24 mouse cellular contexts compared by ENCODE assay signal in genomic region chr11:75546057-75546456, GRCm38 (mm10). TPM values are rescaled to one million over a fixed set of nuclear protein-coding genes. Genes with fewer than 3 reads are reported as not detected.
DNase-seq lines count a peak whose midpoint lies in the region; ATAC-seq and TF ChIP-seq lines count a peak whose summit lies in the region.
"Had no signal": no experiment of that assay in that cellular context is flagged by ENCODE, and none has a peak within 500 bp of the region (broad histone marks: within the 10 kb centered on the region; RNA-seq: fewer than 3 reads in every experiment).

No protein-coding gene starts in this region.

- H3K27ac ChIP-seq in hindbrain, embryonic 13.5 days: 0 out of 2 replicates have a peak overlapping the region, but pooled peaks have one; percentile 30
- H3K27ac ChIP-seq in hindbrain, embryonic 11.5 days (ENCODE audit: low read depth, low read length): no peak overlapping the region
- H3K27ac ChIP-seq in midbrain, embryonic 10.5 days (replicated peaks): peak overlapping the region; percentile 43; the same call in 1 of the 2 replicates
- no peak overlapping the region for H3K27ac ChIP-seq in midbrain, embryonic 14.5 days (replicated peaks; ENCODE audit: low read depth, low read length)
- peak overlapping the region; percentile 30; the same call in 1 of the 2 replicates for H3K27ac ChIP-seq in liver, embryonic 12.5 days
- 0 out of 2 replicates have a peak overlapping the region, but pooled peaks have one; percentile 40 for H3K27ac ChIP-seq in stomach, postnatal 0 days (replicated peaks)
- H3K27ac ChIP-seq: forebrain, embryonic 13.5 days; heart, embryonic 13.5 days; hindbrain, embryonic 12.5 days; kidney, embryonic 15.5 days; lung, embryonic 15.5 days; midbrain, embryonic 15.5 days; neural tube, embryonic 12.5 days had no signal

- no peaks in the 10 kb centered on the region for H3K27me3 ChIP-seq in hindbrain, embryonic 13.5 days
- H3K27me3 ChIP-seq in hindbrain, embryonic 11.5 days (ENCODE audit: control insufficient read depth, insufficient read depth, low read length): no peaks in the 10 kb centered on the region
- H3K27me3 ChIP-seq in midbrain, embryonic 10.5 days (ENCODE audit: low read depth, poor library complexity, severe bottlenecking): no peaks in the 10 kb centered on the region
- no peaks in the 10 kb centered on the region for H3K27me3 ChIP-seq in midbrain, embryonic 14.5 days (ENCODE audit: control insufficient read depth, insufficient read depth, low read length)
- H3K27me3 ChIP-seq in liver, embryonic 12.5 days (replicated peaks): no peaks in the 10 kb centered on the region
- no peaks in the 10 kb centered on the region for H3K27me3 ChIP-seq in stomach, postnatal 0 days (ENCODE audit: control insufficient read depth, insufficient read depth, low read length)
- H3K27me3 ChIP-seq: CH12.LX; forebrain, embryonic 13.5 days; heart, embryonic 13.5 days; hindbrain, embryonic 12.5 days; kidney, embryonic 15.5 days; lung, embryonic 15.5 days; midbrain, embryonic 15.5 days; neural tube, embryonic 12.5 days had no signal

- no peak overlapping the region for H3K4me2 ChIP-seq in hindbrain, embryonic 13.5 days
- H3K4me2 ChIP-seq in hindbrain, embryonic 11.5 days (replicated peaks; ENCODE audit: low read depth, low read length): no peak overlapping the region
- H3K4me2 ChIP-seq in midbrain, embryonic 14.5 days (ENCODE audit: low read length): no peak overlapping the region
- peak overlapping the region; percentile 57 for H3K4me2 ChIP-seq in liver, embryonic 12.5 days
- H3K4me2 ChIP-seq in stomach, postnatal 0 days (replicated peaks; ENCODE audit: low read depth): no peak overlapping the region
- H3K4me2 ChIP-seq: forebrain, embryonic 13.5 days; heart, embryonic 13.5 days; hindbrain, embryonic 12.5 days; kidney, embryonic 15.5 days; lung, embryonic 15.5 days; midbrain, embryonic 15.5 days; neural tube, embryonic 12.5 days had no signal

- no peak for TF ChIP-seq EP300 in stomach, postnatal 0 days (optimal IDR thresholded peaks at IDR 0.05)

- no peaks in the 10 kb centered on the region for H3K9me3 ChIP-seq in hindbrain, embryonic 13.5 days
- H3K9me3 ChIP-seq in hindbrain, embryonic 11.5 days (ENCODE audit: control insufficient read depth, low read length): no peaks in the 10 kb centered on the region
- H3K9me3 ChIP-seq in midbrain, embryonic 10.5 days (replicated peaks): no peaks in the 10 kb centered on the region
- no peaks in the 10 kb centered on the region for H3K9me3 ChIP-seq in midbrain, embryonic 14.5 days (ENCODE audit: control insufficient read depth, low read length)
- no peaks in the 10 kb centered on the region for H3K9me3 ChIP-seq in liver, embryonic 12.5 days (replicated peaks)
- no peaks in the 10 kb centered on the region for H3K9me3 ChIP-seq in stomach, postnatal 0 days (ENCODE audit: control insufficient read depth, low read length)
- H3K9me3 ChIP-seq: forebrain, embryonic 13.5 days; G1E; heart, embryonic 13.5 days; hindbrain, embryonic 12.5 days; kidney, embryonic 15.5 days; lung, embryonic 15.5 days; midbrain, embryonic 15.5 days; neural tube, embryonic 12.5 days had no signal

- no peak overlapping the region for H3K9ac ChIP-seq in hindbrain, embryonic 13.5 days
- H3K9ac ChIP-seq in hindbrain, embryonic 11.5 days (ENCODE audit: low read depth, low read length): no peak overlapping the region
- no peak overlapping the region for H3K9ac ChIP-seq in midbrain, embryonic 14.5 days (replicated peaks; ENCODE audit: low read length)
- H3K9ac ChIP-seq in liver, embryonic 12.5 days: peak overlapping the region; percentile 40
- no peak overlapping the region for H3K9ac ChIP-seq in stomach, postnatal 0 days (ENCODE audit: low read length)
- H3K9ac ChIP-seq: forebrain, embryonic 13.5 days; heart, embryonic 13.5 days; hindbrain, embryonic 12.5 days; kidney, embryonic 15.5 days; lung, embryonic 15.5 days; midbrain, embryonic 15.5 days; neural tube, embryonic 12.5 days had no signal

- 81% methylated on average over 4 of the region's 4 CpGs for WGBS in hindbrain, embryonic 13.5 days
- WGBS in hindbrain, embryonic 11.5 days: 86% methylated on average over 4 of the region's 4 CpGs
- 85% methylated on average over 4 of the region's 4 CpGs for WGBS in midbrain, embryonic 10.5 days
- 77% methylated on average over 4 of the region's 4 CpGs for WGBS in midbrain, embryonic 14.5 days
- 42% methylated on average over 4 of the region's 4 CpGs for whole genome bisulfite sequencing in liver, embryonic 12.5 days (ENCODE audit: insufficient replicate concordance)
- WGBS in stomach, postnatal 0 days: 52% methylated on average over 4 of the region's 4 CpGs

- no peak for DNase-seq in hindbrain, embryonic 11.5 days (ENCODE audit: low spot score)
- DNase-seq in midbrain, embryonic 10.5 days (ENCODE audit: low spot score): no peak
- DNase-seq in midbrain, embryonic 14.5 days: no peak
- DNase-seq in stomach, postnatal 0 days (ENCODE audit: low spot score): no peak
- no peak for DNase-seq in Muller cell, postnatal 12 days (ENCODE audit: inconsistent ontology term)
- DNase-seq: adrenal gland, adult 2 months; B cell, adult 2 months; cerebellum, adult 9-11 months; heart, postnatal 14 days; kidney, adult 11 months; kidney, postnatal 36 days; right cerebral cortex, postnatal 4 days; thymus, adult 2 months had no signal

- no peak overlapping the region for H3K4me3 ChIP-seq in hindbrain, embryonic 13.5 days
- H3K4me3 ChIP-seq in hindbrain, embryonic 11.5 days (ENCODE audit: low read depth, low read length): no peak overlapping the region
- no peak overlapping the region for H3K4me3 ChIP-seq in midbrain, embryonic 10.5 days
- no peak overlapping the region for H3K4me3 ChIP-seq in midbrain, embryonic 14.5 days (replicated peaks; ENCODE audit: low read depth, low read length)
- peak overlapping the region; percentile 4; the same call in 1 of the 2 replicates for H3K4me3 ChIP-seq in liver, embryonic 12.5 days
- no peak overlapping the region for H3K4me3 ChIP-seq in stomach, postnatal 0 days (ENCODE audit: low read depth, low read length)
- H3K4me3 ChIP-seq: forebrain, embryonic 13.5 days; heart, embryonic 13.5 days; hindbrain, embryonic 12.5 days; kidney, embryonic 15.5 days; lung, embryonic 15.5 days; midbrain, embryonic 15.5 days; neural tube, embryonic 12.5 days had no signal

- ATAC-seq in hindbrain, embryonic 13.5 days (ENCODE audit: low FRiP score): no peak
- no peak for ATAC-seq in hindbrain, embryonic 11.5 days (ENCODE audit: low FRiP score)
- ATAC-seq in midbrain, embryonic 14.5 days (ENCODE audit: low FRiP score, low TSS enrichment): no peak
- peak; percentile 81 for ATAC-seq in liver, embryonic 12.5 days
- ATAC-seq in stomach, postnatal 0 days (ENCODE audit: low FRiP score, low TSS enrichment): no peak
- ATAC-seq: forebrain, embryonic 13.5 days; midbrain, embryonic 15.5 days had no signal

- H3K4me1 ChIP-seq in hindbrain, embryonic 13.5 days (replicated peaks): peaks cover 25% of the 10 kb centered on the region
- peaks cover 10% of the 10 kb centered on the region for H3K4me1 ChIP-seq in hindbrain, embryonic 11.5 days (replicated peaks; ENCODE audit: control insufficient read depth, insufficient read depth, low read length)
- H3K4me1 ChIP-seq in midbrain, embryonic 10.5 days: peaks cover 32% of the 10 kb centered on the region
- H3K4me1 ChIP-seq in midbrain, embryonic 14.5 days (ENCODE audit: control insufficient read depth, insufficient read depth, low read length): 0 out of 2 replicates have a peak, but pooled peaks cover 8% of the 10 kb centered on the region
- H3K4me1 ChIP-seq in liver, embryonic 12.5 days: peaks cover 48% of the 10 kb centered on the region
- H3K4me1 ChIP-seq in stomach, postnatal 0 days (replicated peaks; ENCODE audit: control insufficient read depth, insufficient read depth): peaks cover 8% of the 10 kb centered on the region

- peaks cover 47% of the 10 kb centered on the region for H3K36me3 ChIP-seq in hindbrain, embryonic 13.5 days
- no peaks in the 10 kb centered on the region for H3K36me3 ChIP-seq in hindbrain, embryonic 11.5 days (ENCODE audit: control insufficient read depth, insufficient read depth, low read length)
- H3K36me3 ChIP-seq in midbrain, embryonic 10.5 days: 0 out of 2 replicates have a peak, but pooled peaks cover 2% of the 10 kb centered on the region
- H3K36me3 ChIP-seq in midbrain, embryonic 14.5 days (ENCODE audit: control insufficient read depth, insufficient read depth, low read length): peaks cover 51% of the 10 kb centered on the region
- H3K36me3 ChIP-seq in liver, embryonic 12.5 days: no peaks in the 10 kb centered on the region
- no peaks in the 10 kb centered on the region for H3K36me3 ChIP-seq in stomach, postnatal 0 days (ENCODE audit: control insufficient read depth, insufficient read depth, low read length)
- H3K36me3 ChIP-seq: heart, embryonic 13.5 days; kidney, embryonic 15.5 days; lung, embryonic 15.5 days had no signal

- no peak for TF ChIP-seq CTCF in stomach, postnatal 0 days (IDR thresholded peaks at IDR 0.05; ENCODE audit: low read depth)

RNA-seq across cellular contexts. Expression of gene Slc43a2, which starts 14.6 kb away (rescaled TPM):
- 19.7 and 21.0 TPM in 2 replicates for polyA plus RNA-seq in hindbrain, embryonic 13.5 days (2015; fragmentation: Nextera tagmentation; extraction: Ambion mirVana)
- 5.5 and 5.9 TPM in 2 replicates for polyA plus RNA-seq in hindbrain, embryonic 11.5 days (2014; fragmentation: Nextera tagmentation; extraction: Ambion mirVana)
- polyA plus RNA-seq in midbrain, embryonic 10.5 days (2016; fragmentation: Nextera tagmentation; extraction: Ambion mirVana): 6.5 and 8.2 TPM in 2 replicates
- polyA plus RNA-seq in midbrain, embryonic 14.5 days (2014; fragmentation: Nextera tagmentation; extraction: Ambion mirVana): 15.7 and 18.3 TPM in 2 replicates
- polyA plus RNA-seq in liver, embryonic 12.5 days (2016; fragmentation: Nextera tagmentation; extraction: Ambion mirVana): 5.9 and 6.3 TPM in 2 replicates
- polyA plus RNA-seq in stomach, postnatal 0 days (2015; fragmentation: Nextera tagmentation; extraction: Ambion mirVana): 5.7 and 6.4 TPM in 2 replicates

RNA-seq across cellular contexts. Expression of gene Scarf1, which starts 32.7 kb away (rescaled TPM):
- polyA plus RNA-seq in hindbrain, embryonic 13.5 days (2015; fragmentation: Nextera tagmentation; extraction: Ambion mirVana): 4.6 and 4.8 TPM in 2 replicates
- polyA plus RNA-seq in hindbrain, embryonic 11.5 days (2014; fragmentation: Nextera tagmentation; extraction: Ambion mirVana): 3.4 and 4.0 TPM in 2 replicates
- polyA plus RNA-seq in midbrain, embryonic 10.5 days (2016; fragmentation: Nextera tagmentation; extraction: Ambion mirVana): 4.7 and 4.8 TPM in 2 replicates
- 2.0 and 3.6 TPM in 2 replicates for polyA plus RNA-seq in midbrain, embryonic 14.5 days (2014; fragmentation: Nextera tagmentation; extraction: Ambion mirVana)
- polyA plus RNA-seq in liver, embryonic 12.5 days (2016; fragmentation: Nextera tagmentation; extraction: Ambion mirVana): 5.2 TPM in 2 replicates
- 2.8 and 2.9 TPM in 2 replicates for polyA plus RNA-seq in stomach, postnatal 0 days (2015; fragmentation: Nextera tagmentation; extraction: Ambion mirVana)

RNA-seq across cellular contexts. Expression of gene Rilp, which starts 36.2 kb away (rescaled TPM):
- polyA plus RNA-seq in hindbrain, embryonic 13.5 days (2015; fragmentation: Nextera tagmentation; extraction: Ambion mirVana): 1.4 and 1.5 TPM in 2 replicates
- polyA plus RNA-seq in hindbrain, embryonic 11.5 days (2014; fragmentation: Nextera tagmentation; extraction: Ambion mirVana): 0.63 and 0.66 TPM in 2 replicates
- polyA plus RNA-seq in midbrain, embryonic 10.5 days (2016; fragmentation: Nextera tagmentation; extraction: Ambion mirVana): 0.35 and 0.44 TPM in 2 replicates
- 1.0 and 1.6 TPM in 2 replicates for polyA plus RNA-seq in midbrain, embryonic 14.5 days (2014; fragmentation: Nextera tagmentation; extraction: Ambion mirVana)
- polyA plus RNA-seq in liver, embryonic 12.5 days (2016; fragmentation: Nextera tagmentation; extraction: Ambion mirVana): 0.89 and 1.2 TPM in 2 replicates
- polyA plus RNA-seq in stomach, postnatal 0 days (2015; fragmentation: Nextera tagmentation; extraction: Ambion mirVana): 2.7 and 3.5 TPM in 2 replicates

RNA-seq across cellular contexts. Expression of gene Pitpna, which starts 41.8 kb away (rescaled TPM):
- 94.8 and 101 TPM in 2 replicates for polyA plus RNA-seq in hindbrain, embryonic 13.5 days (2015; fragmentation: Nextera tagmentation; extraction: Ambion mirVana)
- polyA plus RNA-seq in hindbrain, embryonic 11.5 days (2014; fragmentation: Nextera tagmentation; extraction: Ambion mirVana): 96.2 and 99.5 TPM in 2 replicates
- polyA plus RNA-seq in midbrain, embryonic 10.5 days (2016; fragmentation: Nextera tagmentation; extraction: Ambion mirVana): 63.4 and 65.5 TPM in 2 replicates
- polyA plus RNA-seq in midbrain, embryonic 14.5 days (2014; fragmentation: Nextera tagmentation; extraction: Ambion mirVana): 115 and 120 TPM in 2 replicates
- 65.7 and 69.3 TPM in 2 replicates for polyA plus RNA-seq in liver, embryonic 12.5 days (2016; fragmentation: Nextera tagmentation; extraction: Ambion mirVana)
- 79.3 and 84.3 TPM in 2 replicates for polyA plus RNA-seq in stomach, postnatal 0 days (2015; fragmentation: Nextera tagmentation; extraction: Ambion mirVana)

RNA-seq across cellular contexts. Expression of gene Prpf8, which starts 59.4 kb away (rescaled TPM):
- polyA plus RNA-seq in hindbrain, embryonic 13.5 days (2015; fragmentation: Nextera tagmentation; extraction: Ambion mirVana): 49.2 and 51.8 TPM in 2 replicates
- 86.6 and 89.6 TPM in 2 replicates for polyA plus RNA-seq in hindbrain, embryonic 11.5 days (2014; fragmentation: Nextera tagmentation; extraction: Ambion mirVana)
- 67.3 and 72.2 TPM in 2 replicates for polyA plus RNA-seq in midbrain, embryonic 10.5 days (2016; fragmentation: Nextera tagmentation; extraction: Ambion mirVana)
- polyA plus RNA-seq in midbrain, embryonic 14.5 days (2014; fragmentation: Nextera tagmentation; extraction: Ambion mirVana): 59.9 and 89.5 TPM in 2 replicates
- 46.6 and 47.9 TPM in 2 replicates for polyA plus RNA-seq in liver, embryonic 12.5 days (2016; fragmentation: Nextera tagmentation; extraction: Ambion mirVana)
- polyA plus RNA-seq in stomach, postnatal 0 days (2015; fragmentation: Nextera tagmentation; extraction: Ambion mirVana): 15.8 and 16.0 TPM in 2 replicates

Comparison
In these comparisons a context has a peak if more than half of its experiments do, and no peak if none do; other contexts are left out.
1. H3K27ac ChIP-seq: peak in hindbrain, embryonic 13.5 days (single experiment), midbrain, embryonic 10.5 days (single experiment), liver, embryonic 12.5 days (single experiment) and stomach, postnatal 0 days (single experiment); none in hindbrain, embryonic 11.5 days (single experiment) and midbrain, embryonic 14.5 days (single experiment).